Mouse (Mus musculus) lung, adult 2 months (tissue): ENCODE measurements around the gene Stat4. TPM values are rescaled to one million over a fixed set of nuclear protein-coding genes. Genes with fewer than 3 reads are reported as not detected.

Source experiments
- DNase-seq: peaks from one replicate; pipeline ENCODE4 v3.0.0; 2022
- H3K4me1 ChIP-seq: fragments of 200-500 bp; 2 replicates; pipeline ENCODE4 v1.6.1; 2011; ENCODE audit warnings: low read length; ENCODE audit not compliant: control insufficient read depth, insufficient read depth
- H3K4me3 ChIP-seq: fragments of 200-500 bp; replicated peaks from 2 replicates; pipeline ENCODE3; 2011; ENCODE audit warnings: low read depth, mild to moderate bottlenecking, control low read depth, low read length; ENCODE audit errors: extremely low read depth
- CTCF ChIP-seq: fragments of 200-500 bp; IDR thresholded peaks from 2 replicates; pipeline ENCODE4 v1.5.1; 2011; ENCODE audit warnings: mild to moderate bottlenecking, low read length, control low read depth; ENCODE audit not compliant: insufficient read depth
- POLR2A ChIP-seq: fragments of 200-500 bp; IDR thresholded peaks from 2 replicates; pipeline ENCODE4 v1.6.1; 2011; ENCODE audit warnings: low read depth, mild to moderate bottlenecking, control low read depth, low read length, borderline replicate concordance; ENCODE audit errors: extremely low read depth
- WGBS: fragments of 180-500 bp; shearing (Covaris S2); methylation state at CpG from one replicate; pipeline ENCODE4 v1.1.7; 2018; 5-methylcytosine and 5-hydroxymethylcytosine counted together
- polyA plus RNA-seq: library from polyadenylated mRNA; depleted of rRNA; stranded (reverse); fragments of >200 nt; gene quantifications from 2 replicates; pipeline ENCODE4 v1.2.3, GENCODE M21; 2012

Stat4 gene
- polyA plus RNA-seq, 1 experiment = 1.1 TPM

GRCm38 (mm10) chr1:51996751-51997659 lies 10.1 kb downstream of the Stat4 start:
- TF ChIP-seq POLR2A (no peak), CTCF (no peak)
- Histone ChIP-seq H3K4me3 (no peak overlapping the region), H3K4me1 (peaks cover 7% of the 10 kb centered on the region; the same call in 1 of the 2 replicates)
- 22% methylated on average over 11 of the region's 11 CpGs for WGBS
- peak; percentile 22 for DNase-seq

GRCm38 (mm10) chr1:51998542-51998941 lies 11.6 kb downstream of the Stat4 start:
- Histone ChIP-seq H3K4me1 (peaks cover 7% of the 10 kb centered on the region; the same call in 1 of the 2 replicates), H3K4me3 (no peak overlapping the region)
- DNase-seq = peak; percentile 36
- 45% methylated on average over 5 of the region's 5 CpGs for WGBS
- TF ChIP-seq CTCF (peak; percentile 69), POLR2A (no peak)

- TF ChIP-seq POLR2A (no peak), CTCF (peak; percentile 60)
- 15% methylated on average over 8 of the region's 8 CpGs for WGBS
- peak; percentile 69 for DNase-seq
- H3K4me3 ChIP-seq = no peak overlapping the region
- H3K4me1 ChIP-seq = no peaks in the 10 kb centered on the region
Measured at GRCm38 (mm10) chr1:52004096-52004495, 17.1 kb downstream of the Stat4 start.

- 6% methylated on average over 11 of the region's 11 CpGs for WGBS
- Histone ChIP-seq H3K4me3 (peak overlapping the region; percentile 55), H3K4me1 (no peaks in the 10 kb centered on the region)
- TF ChIP-seq POLR2A = no peak
- no peak for TF ChIP-seq CTCF
- no peak for DNase-seq
Measured at GRCm38 (mm10) chr1:52008443-52008842, 21.5 kb downstream of the Stat4 start.

GRCm38 (mm10) chr1:52008947-52009346 lies 22.0 kb downstream of the Stat4 start:
- DNase-seq = no peak
- H3K4me1 ChIP-seq = no peaks in the 10 kb centered on the region
- 9% methylated on average over 12 of the region's 12 CpGs for WGBS
- H3K4me3 ChIP-seq = peak overlapping the region; percentile 55
- TF ChIP-seq POLR2A (no peak), CTCF (no peak)

GRCm38 (mm10) chr1:52010741-52011140 lies 23.8 kb downstream of the Stat4 start:
- no peak for TF ChIP-seq POLR2A
- TF ChIP-seq CTCF = no peak
- no peak overlapping the region for H3K4me3 ChIP-seq
- no peaks in the 10 kb centered on the region for H3K4me1 ChIP-seq
- WGBS = 70% methylated on average over 5 of the region's 5 CpGs
- no peak for DNase-seq

GRCm38 (mm10) chr1:52011227-52011626 lies 24.3 kb downstream of the Stat4 start:
- Histone ChIP-seq H3K4me1 (no peaks in the 10 kb centered on the region), H3K4me3 (no peak overlapping the region)
- WGBS = 33% methylated on average over 2 of the region's 3 CpGs
- DNase-seq = no peak
- TF ChIP-seq CTCF (no peak), POLR2A (no peak)

- no peak overlapping the region for H3K4me3 ChIP-seq
- TF ChIP-seq CTCF = no peak
- TF ChIP-seq POLR2A = no peak
- no peaks in the 10 kb centered on the region for H3K4me1 ChIP-seq
- DNase-seq = no peak
Measured at GRCm38 (mm10) chr1:52012231-52012630, 25.3 kb downstream of the Stat4 start.

GRCm38 (mm10) chr1:52012757-52013156 lies 25.8 kb downstream of the Stat4 start:
- TF ChIP-seq POLR2A (no peak), CTCF (no peak)
- 74% methylated on average over 7 of the region's 7 CpGs for WGBS
- H3K4me1 ChIP-seq = no peaks in the 10 kb centered on the region
- no peak overlapping the region for H3K4me3 ChIP-seq
- no peak for DNase-seq

- WGBS = 49% methylated on average over 4 of the region's 4 CpGs
- H3K4me1 ChIP-seq = no peaks in the 10 kb centered on the region
- TF ChIP-seq POLR2A = no peak
- no peak for TF ChIP-seq CTCF
- no peak overlapping the region for H3K4me3 ChIP-seq
- DNase-seq = no peak
Measured at GRCm38 (mm10) chr1:52019621-52020020, 32.7 kb downstream of the Stat4 start.
